Mouse (Mus musculus): ENCODE results near the gene P4ha3. TPM values are rescaled to one million over a fixed set of nuclear protein-coding genes. Genes with fewer than 3 reads are reported as not detected.

The P4ha3 gene
- polyA plus RNA-seq, 1 experiment: 0.11 TPM

DNA sequence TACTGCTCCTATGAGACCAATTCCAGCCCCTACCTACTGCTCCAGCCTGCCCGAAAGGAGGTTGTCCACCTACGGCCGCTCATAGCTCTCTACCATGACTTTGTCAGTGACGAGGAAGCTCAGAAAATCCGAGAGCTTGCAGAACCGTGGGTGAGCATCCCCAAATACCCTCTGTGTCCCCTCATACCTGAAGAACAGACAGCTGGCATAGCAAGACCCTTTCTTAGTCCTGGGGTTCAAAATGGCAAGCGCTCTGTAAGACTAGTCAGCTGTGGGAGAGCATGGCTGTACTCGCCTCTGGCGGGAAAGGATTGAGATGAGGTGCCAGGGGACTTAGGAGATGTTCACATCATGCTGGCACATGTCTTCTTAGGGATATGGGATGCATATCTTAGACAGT, 20.6 kb downstream of the P4ha3 start:
- no peak for DNase-seq (ENCODE audit: low read depth)

DNA sequence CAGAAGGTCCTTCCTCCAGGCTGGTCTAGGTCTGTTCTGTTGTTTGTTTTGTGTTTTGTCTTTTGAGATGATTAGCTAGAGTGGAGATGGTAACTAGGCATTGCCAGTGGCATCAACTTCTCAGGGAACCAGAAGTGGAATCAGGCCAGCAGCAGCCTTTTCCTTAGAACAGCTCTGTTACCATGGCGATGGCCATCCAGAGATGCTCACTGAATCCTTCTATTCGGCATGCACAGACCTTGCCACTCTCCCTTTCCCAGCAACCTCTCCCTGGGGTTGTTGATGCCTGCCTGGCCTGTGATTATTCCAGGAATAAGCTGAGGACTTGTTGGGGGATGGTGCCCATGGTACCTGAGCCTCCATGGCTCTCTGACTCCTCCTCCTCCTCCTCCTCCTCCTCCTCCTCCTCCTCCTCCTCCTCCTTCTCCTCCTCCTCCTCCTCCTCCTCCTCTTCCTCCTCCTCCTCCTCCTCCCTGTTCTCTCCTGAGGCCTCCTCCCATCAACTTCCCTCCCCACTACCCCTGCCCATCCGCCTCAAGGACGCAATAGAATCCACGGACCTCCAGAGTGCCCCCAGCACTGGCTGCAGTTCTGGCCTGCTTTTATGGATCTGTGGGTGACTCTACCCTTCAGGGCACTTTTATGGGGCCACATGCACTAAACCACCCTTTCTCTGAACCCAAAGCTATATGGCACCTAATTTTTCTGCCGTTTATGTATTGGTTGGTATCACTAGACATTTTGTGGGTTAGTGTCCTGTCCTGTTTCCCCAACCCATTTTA, 22.7 kb downstream of the P4ha3 start:
- DNase-seq (ENCODE audit: low read depth): no peak

DNA sequence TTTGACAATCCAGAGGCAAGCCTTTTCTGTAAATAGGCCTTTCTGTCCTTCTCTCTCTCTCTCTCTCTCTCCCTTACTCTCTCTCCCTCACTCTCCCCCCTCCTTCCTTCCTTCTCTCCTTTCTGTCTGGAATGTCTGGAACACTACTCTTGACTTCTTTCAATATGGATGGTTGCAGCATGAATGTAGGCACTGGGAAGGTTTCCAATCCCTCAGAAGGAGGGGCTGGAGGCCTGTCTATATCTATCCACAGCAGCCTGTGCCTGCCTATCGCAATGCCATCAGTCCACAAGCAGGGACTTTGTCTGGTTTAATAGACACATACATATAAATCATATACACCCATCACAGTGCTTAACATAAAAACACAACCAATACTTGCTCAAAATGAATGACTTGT, 23.9 kb downstream of the P4ha3 start:
- no peak for DNase-seq (ENCODE audit: low read depth)

DNA sequence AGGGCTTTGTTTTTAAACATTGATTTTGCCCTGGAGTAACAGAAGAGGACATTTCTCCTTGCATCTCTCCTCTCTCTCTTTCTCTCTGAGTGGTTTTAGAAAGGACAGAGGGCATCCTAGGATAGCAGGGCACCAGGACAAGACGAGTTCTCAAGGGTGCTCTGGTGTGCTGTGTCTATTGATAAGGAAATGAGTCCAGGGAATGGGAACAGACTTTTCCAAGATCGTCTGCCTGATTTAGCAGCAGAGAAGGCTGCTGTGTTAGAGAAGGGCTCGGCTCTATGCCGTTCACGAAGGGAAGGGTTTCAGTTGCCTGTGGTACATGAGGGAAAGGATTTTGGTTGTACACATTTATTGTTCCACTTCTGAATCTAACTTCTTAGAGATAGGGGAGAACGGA, 24.4 kb downstream of the P4ha3 start:
- no peak for DNase-seq (ENCODE audit: low read depth)

DNA sequence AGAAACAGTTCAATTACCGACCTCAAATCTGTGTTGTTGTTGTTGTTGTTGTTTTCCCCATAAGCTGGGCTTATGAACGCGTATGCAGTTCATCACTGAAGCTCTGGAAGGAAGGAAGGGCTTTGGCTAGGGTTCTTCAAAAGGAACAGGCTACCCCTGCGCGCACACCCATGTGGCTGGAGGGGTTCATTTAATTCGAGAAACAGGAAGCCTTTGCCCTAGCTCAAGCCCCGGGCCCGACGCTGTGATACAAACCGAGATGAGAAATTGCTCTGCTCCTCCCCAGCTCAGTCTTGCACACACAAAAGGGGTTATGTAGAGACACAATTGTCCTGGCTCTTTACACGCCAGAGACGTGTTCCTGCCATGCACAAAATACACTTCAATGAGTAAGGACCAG, 25.0 kb downstream of the P4ha3 start:
- no peak for DNase-seq (ENCODE audit: low read depth)

DNA sequence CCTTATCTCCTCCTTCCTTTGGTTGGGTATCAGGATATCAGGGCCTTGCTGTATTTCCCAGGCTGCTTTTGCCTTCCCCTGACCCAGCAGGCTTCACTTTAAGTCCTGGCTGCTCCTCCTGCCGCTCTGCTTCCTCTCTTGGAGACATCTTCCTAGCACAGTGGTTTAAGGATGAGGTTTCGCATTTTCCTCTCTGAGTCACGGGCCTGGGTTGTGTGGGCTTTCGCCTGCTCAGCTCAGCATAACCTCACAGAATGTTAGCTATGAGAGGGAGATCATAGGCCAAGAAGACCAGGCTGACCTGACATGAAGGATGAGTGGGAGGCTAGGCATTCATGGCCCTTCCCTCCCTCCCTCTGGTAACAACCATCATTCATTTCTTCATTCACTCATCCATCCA, 27.4 kb downstream of the P4ha3 start:
- no peak for DNase-seq (ENCODE audit: low read depth)

DNA sequence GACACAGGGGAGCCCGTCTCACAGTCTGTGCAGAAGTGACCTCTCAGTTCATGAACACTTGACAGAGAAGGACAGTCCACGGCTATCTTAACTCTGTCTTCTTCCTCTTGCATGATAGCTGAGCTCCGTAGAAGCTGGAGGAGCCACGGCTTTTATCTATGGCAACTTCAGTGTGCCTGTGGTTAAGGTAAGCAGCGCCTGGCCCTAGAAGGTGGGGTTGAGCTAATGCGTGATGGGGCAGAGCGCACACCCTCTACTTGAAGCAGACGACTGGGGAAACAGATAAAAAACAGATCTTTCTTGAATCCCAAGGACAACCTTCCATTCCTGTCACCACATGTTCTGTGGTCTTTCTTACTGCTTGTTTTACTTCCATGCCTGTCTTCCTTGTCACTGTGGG, 31.6 kb downstream of the P4ha3 start:
- no peak for DNase-seq (ENCODE audit: low read depth)

DNA sequence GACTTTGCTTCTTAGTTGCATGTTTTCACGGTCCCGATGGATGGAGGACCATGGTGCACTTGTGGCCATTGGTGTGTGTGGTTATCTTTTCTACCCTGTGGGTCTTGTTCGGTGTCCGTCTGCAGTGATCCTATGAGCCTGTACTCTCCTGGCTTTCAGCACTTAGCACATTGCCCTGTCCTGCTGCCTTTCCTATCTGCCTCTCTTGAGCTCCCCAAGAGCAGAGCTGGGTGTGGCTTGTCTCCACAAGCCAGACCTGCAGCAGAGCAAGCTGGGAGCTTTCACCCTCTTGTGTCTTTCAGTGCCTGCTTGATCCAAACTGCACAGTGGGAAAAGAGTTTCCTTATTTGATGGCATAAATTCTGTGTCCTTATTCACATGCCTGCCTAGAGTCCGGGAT, 32.2 kb downstream of the P4ha3 start:
- DNase-seq (ENCODE audit: low read depth): no peak

DNA sequence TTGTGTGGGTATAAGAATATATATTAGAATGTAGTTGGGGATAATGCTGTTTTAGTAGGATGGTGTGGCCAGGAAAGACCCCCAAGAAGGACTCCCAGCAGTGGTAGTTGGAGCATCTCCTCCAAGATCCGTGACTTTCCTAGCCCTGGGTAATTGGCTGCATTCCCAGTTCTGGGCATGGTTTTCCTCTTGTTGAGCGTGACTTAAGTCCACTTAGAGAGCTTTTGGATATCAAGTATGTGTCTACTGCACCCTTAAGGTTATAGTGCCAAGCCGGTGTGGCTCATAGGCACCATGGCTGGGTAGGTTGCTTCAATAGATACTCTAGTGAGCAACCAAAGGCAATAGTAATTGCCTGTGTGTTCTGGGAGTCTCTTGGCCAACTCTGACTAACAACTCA, 38.4 kb downstream of the P4ha3 start:
- no peak for DNase-seq (ENCODE audit: low read depth)

DNA sequence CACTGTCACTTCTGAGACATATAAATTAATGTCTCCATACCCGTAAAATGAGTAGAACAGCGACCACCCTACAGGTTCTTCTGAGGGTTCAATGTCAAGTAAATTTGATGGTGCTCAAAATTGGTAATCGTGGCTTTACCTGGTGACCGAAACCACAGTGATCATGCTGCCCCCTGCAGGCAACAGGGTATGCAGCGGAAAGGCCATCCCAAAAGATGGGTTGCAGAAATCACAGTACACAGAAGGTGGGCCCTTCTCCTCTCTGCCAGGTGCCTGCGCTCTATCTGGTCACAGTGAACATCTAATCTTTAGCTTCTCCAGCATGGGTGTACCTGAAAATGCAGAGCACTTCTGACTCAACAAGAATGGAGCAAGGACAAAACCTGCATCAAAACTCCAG, 40.2 kb downstream of the P4ha3 start:
- DNase-seq (ENCODE audit: low read depth): no peak

DNA sequence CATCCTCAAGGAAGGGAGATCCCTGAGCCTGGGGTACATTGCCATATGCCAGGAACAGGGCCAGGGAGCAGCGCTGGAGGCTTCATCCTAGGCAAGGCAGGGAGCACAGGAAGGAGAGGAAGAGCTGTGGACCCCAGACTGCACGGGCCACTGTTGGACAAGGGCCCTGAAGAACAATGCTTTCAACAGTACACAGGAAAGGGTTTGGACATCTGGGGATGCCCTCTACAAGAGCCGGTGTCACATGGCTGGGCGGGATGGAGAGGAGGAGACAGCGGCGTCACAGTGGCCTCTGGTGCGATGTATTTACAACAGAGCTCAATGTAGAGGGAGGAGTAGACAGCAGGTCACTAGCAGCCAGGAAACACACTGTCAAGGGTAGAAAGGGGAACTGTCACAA, 42.2 kb downstream of the P4ha3 start:
- DNase-seq (ENCODE audit: low read depth): no peak

DNA sequence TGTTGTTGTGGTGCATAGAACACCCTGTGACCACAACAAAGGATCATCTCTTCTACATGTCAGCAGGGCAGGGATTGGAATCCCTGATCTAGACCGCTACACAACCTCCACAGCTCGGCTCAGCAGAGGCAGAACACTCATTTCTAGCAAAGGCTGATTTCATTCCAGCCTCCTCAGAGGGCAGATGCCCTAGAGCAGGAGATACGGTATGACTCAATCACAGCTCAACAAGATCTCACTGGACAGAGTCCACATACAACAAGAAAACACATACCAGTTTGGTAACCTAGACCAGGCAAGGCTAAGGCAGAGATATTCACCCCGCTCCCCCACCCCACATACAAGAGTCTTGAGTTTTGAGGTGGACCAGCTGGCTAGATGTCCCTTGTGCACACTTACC, 43.3 kb downstream of the P4ha3 start:
- no peak for DNase-seq (ENCODE audit: low read depth)

DNA sequence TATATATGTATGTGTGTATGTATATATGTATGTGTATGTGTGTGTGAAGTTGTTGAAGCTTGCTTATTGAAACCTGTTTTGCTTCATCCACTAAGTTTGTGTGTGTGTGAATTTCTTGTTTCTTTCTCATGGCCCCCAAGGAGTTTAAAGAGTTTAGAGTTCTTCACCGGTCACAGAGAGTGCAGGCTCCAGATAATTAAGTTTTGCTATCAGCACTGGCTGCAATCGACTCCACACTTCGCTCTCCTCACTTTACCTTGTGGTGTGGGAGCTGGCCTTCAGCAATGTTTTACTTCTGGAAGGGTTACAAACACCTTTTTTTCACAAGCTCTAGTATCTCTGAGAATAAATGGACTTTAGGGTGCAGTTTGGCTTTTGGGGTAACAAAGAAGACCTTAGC, 45.9 kb downstream of the P4ha3 start:
- no peak for DNase-seq (ENCODE audit: low read depth)

DNA sequence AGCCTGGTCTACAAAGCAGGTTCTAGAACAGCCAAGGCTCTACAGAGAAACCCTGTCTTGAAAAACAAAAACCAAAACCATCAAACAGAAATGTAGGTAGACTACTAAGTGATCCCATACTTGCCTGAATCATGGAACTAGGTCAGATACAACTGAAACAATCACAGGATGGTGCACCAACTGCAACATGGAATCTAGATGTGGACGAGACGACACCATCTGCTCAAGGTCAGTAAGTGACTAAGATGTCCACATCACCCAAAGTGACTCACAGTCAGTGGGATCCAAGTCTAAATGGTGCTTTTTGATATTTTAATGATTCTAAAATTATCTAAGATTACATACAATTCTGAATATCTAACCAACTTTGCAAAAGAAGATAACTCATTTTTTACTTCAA, 50.6 kb downstream of the P4ha3 start:
- no peak for DNase-seq (ENCODE audit: low read depth)

DNA sequence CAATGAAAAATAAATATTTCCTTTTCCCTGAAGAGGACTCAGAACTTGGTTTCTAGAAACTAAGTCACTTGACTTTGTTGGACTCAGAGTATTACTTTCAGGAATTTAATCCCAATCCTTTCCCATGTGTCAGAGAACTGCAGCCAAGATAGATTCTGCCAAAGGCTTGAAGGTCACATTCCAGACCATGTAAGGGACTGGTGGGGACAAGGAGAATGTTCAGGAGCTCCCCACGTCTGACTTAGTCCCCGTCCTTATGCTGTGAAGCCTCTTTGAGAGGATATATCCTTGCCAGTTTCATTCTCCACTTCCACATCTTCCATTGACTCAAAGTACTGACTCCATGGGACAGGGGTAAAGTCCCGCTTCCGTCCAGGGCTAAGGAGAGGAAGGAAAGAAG, 69.7 kb downstream of the P4ha3 start:
- no peak for DNase-seq (ENCODE audit: low read depth)

DNA sequence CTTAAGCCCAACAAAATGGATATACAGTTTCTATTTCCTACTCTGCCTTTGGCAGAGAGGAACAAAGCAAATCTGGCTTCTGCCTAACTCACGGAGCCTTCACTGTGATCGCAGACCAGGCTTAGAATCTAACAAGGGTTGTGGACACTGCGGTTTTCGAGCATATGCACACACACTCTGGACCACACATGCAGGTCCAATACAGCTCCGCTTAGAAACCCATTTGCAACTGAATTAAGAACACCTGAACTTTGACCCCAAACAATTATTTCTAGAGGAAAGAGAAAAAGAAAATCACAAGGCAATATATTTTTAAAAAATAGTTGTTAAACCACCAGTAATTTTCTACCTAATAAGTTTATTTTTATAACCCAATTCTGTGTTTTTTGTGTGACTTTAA, 71.0 kb downstream of the P4ha3 start:
- no peak for DNase-seq (ENCODE audit: low read depth)

DNA sequence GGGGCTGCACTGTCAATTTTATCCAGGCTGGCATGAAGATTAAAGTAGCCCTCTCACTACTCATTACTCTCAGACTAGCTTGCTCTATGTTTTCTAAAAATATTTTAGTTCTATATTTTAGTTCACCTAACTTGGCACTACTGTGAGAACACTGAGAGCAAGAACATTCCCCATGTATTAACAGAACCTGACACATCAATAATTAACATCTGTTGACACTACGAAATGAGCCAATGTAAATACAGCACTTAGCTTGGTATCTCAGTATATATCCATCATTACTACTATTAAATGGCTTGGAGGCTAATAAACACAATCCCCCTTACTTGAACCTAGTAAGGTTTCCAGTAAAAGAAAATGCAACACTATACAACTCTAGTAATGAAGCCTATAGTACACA, 71.4 kb downstream of the P4ha3 start:
- no peak for DNase-seq (ENCODE audit: low read depth)

DNA sequence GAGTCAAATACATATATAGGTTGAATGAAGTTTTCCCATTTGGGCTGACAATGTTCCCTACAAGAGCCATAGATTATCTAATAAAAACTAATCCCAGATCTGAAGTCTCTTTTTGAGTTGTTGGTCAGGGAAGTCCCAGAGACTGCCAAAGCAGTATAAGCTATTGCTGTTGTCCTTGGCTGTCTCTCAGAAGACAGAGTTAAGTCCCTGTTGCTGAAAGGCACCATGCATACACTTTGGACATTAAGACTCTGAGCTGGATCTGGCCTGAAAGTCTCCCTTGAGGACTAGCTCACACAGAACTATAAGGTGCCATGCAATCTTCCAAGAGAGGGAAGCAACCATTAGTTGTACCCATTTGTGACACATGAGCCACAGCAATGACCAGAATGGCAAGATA, 72.5 kb downstream of the P4ha3 start:
- DNase-seq (ENCODE audit: low read depth): peak; percentile 59

DNA sequence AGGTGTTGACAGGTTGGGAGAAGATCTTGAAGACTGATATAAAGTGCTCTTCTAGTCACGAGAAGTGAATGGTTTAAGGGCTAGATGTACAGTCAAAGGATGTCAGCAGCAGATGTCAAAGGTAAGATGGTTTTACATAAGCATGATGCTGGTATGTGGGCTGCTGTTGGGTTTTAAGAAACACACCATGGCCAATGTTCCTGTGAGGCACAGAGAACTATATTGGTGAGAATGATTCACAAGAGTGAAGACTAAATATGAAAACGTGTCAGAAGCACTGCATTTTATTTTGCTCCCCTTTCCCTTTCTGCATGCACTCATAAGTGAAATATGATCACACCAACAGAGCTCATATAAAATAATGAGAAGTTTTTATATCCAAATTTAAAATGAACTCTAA, 77.8 kb downstream of the P4ha3 start:
- no peak for DNase-seq (ENCODE audit: low read depth)

DNA sequence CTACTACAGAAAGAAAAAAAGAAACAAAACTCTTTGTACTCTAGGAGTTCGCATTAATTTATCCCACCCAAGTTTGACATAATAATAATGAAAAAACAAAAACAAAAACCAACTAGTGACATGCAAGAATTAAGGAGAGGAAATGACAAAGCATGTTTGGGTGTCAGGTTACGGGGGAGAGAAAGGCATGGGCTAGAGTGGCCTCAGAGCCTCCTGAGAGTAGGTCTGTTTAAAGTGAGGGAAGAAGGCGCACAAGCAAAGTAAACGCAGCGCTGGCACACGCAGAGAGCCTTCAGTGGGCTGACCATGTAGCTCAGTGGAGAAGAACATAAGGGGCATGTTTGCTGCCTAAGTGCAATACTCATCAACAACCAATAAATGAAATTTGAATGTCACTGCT, 79.6 kb downstream of the P4ha3 start:
- no peak for DNase-seq (ENCODE audit: low read depth)

Data from gonadal fat pad, adult 2 months (tissue).